Mouse (Mus musculus) stomach, postnatal 0 days (tissue): ENCODE measurements around the gene Opn1sw. TPM values are rescaled to one million over a fixed set of nuclear protein-coding genes. Genes with fewer than 3 reads are reported as not detected.
"Not testable (repeated sequence)": the region's sequence is repeated elsewhere in the genome, so short reads cannot be mapped to it uniquely, and the experiment has no call there.

ENCODE experiments used
- ATAC-seq: fragments of 200-750 bp; cut with Nextera tagmentation; 2 replicates; pipeline ENCODE4 v1.8.0; 2017; ENCODE audit not compliant: low FRiP score, low TSS enrichment
- DNase-seq: peaks from one replicate; pipeline ENCODE4 v3.0.0-alpha.2; 2016; ENCODE audit warnings: low spot score
- H3K27ac ChIP-seq: fragments of 300-500 bp; sonication (generic); replicated peaks from 2 replicates; pipeline ENCODE4 v1.5.1; 2014; ENCODE audit warnings: mild to moderate bottlenecking, control low read depth
- H3K27me3 ChIP-seq: fragments of 300-500 bp; sonication (generic); 2 replicates; pipeline ENCODE4 v1.6.1; 2014; ENCODE audit warnings: low read length; ENCODE audit not compliant: control insufficient read depth, insufficient read depth
- H3K36me3 ChIP-seq: fragments of 300-500 bp; sonication (generic); 2 replicates; pipeline ENCODE4 v1.6.1; 2014; ENCODE audit warnings: low read length, mixed read lengths; ENCODE audit not compliant: control insufficient read depth, insufficient read depth
- H3K4me1 ChIP-seq: fragments of 300-500 bp; sonication (generic); replicated peaks from 2 replicates; pipeline ENCODE4 v1.6.1; 2014; ENCODE audit warnings: antibody characterized with exemption; ENCODE audit not compliant: control insufficient read depth, insufficient read depth
- H3K4me2 ChIP-seq: fragments of 300-500 bp; sonication (generic); replicated peaks from 2 replicates; pipeline ENCODE4 v1.6.1; 2014; ENCODE audit warnings: low read depth, mild to moderate bottlenecking, control low read depth, moderate library complexity
- H3K4me3 ChIP-seq: fragments of 300-500 bp; sonication (generic); 2 replicates; pipeline ENCODE4 v1.5.1; 2014; ENCODE audit warnings: low read depth, low read length, control low read depth
- H3K9ac ChIP-seq: fragments of 300-500 bp; sonication (generic); 2 replicates; pipeline ENCODE4 v1.6.1; 2014; ENCODE audit warnings: mild to moderate bottlenecking, low read length, control low read depth, mixed read lengths
- H3K9me3 ChIP-seq: fragments of 300-500 bp; sonication (generic); 2 replicates; pipeline ENCODE4 v1.6.1; 2016; ENCODE audit warnings: low read length; ENCODE audit not compliant: control insufficient read depth
- CTCF ChIP-seq: IDR thresholded peaks from 2 replicates; pipeline ENCODE4 v1.5.1; 2016; ENCODE audit warnings: antibody characterized with exemption, low read depth, mild to moderate bottlenecking, moderate library complexity
- EP300 ChIP-seq: optimal IDR thresholded peaks from 2 replicates; pipeline ENCODE3; 2016; ENCODE audit warnings: antibody characterized with exemption
- WGBS: fragments of 180-500 bp; shearing (Covaris S2); extraction: QIAGEN DNeasy Blood & Tissue Kit; methylation state at CpG from one replicate; pipeline ENCODE4 v1.1.7; 2014; 5-methylcytosine and 5-hydroxymethylcytosine counted together
- polyA plus RNA-seq: library from polyadenylated mRNA; unstranded; fragments of >200 nt; fragmentation: Nextera tagmentation; extraction: Ambion mirVana; gene quantifications from 2 replicates; pipeline ENCODE4 v1.2.1, GENCODE M21; 2015

The Opn1sw gene
- polyA plus RNA-seq, 1 experiment from 2014 or later: 1.9 TPM

DNA sequence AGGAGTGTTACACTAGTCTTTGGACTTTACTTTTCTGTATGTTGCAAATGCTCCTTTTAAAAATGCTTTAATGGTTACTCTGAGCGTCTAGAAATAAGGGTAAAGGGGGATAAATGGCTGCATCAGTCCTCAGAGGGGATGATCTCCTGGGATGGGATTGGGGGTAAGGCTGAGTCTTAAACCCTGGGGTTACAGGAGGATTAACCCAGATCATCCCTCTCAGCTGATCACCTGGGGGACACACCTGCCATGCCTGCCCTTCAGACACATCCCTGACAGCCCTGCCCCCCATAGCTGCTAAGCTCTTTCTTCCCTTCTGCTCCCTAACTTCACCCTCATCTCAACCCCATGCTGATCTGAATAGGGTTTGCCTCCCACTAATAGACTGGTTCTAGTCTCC, 6.0 kb upstream of the Opn1sw start:
- Histone ChIP-seq H3K4me1 (0 out of 2 replicates have a peak, but pooled peaks cover 2% of the 10 kb centered on the region), H3K4me2 (no peak overlapping the region), H3K27me3 (no peaks in the 10 kb centered on the region), H3K9me3 (no peaks in the 10 kb centered on the region), H3K36me3 (no peaks in the 10 kb centered on the region), H3K9ac (no peak overlapping the region), H3K4me3 (no peak overlapping the region), H3K27ac (no peak overlapping the region)
- WGBS: 84% methylated on average over 1 of the region's 1 CpGs
- DNase-seq: no peak
- no peak for ATAC-seq
- TF ChIP-seq EP300: no peak
- no peak for TF ChIP-seq CTCF

DNA sequence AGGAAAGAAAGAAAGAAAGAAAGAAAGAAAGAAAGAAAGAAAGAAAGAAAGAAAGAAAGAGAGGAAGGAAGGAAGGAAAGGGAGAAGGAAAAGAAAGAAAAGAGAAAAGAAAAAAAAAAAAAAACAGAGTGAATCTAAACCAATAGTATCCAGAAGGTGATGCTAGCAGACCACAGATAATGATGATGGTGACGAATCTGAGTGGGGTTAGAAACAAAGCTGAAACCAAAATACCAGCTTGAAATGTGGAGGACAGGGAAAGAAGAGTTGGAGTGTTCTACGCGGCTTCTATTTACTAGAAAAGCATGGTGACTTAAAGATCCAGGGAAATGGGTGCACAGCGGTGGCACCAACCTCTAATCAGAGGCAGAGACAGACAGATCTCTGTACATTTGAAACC, 3.5 kb upstream of the Opn1sw start:
- no peak for ATAC-seq
- peaks cover 6% of the 10 kb centered on the region; the same call in 1 of the 2 replicates for H3K4me1 ChIP-seq
- no peaks in the 10 kb centered on the region for H3K9me3 ChIP-seq
- no peak overlapping the region for H3K9ac ChIP-seq
- H3K4me2 ChIP-seq: no peak overlapping the region
- 66% methylated on average over 4 of the region's 4 CpGs for WGBS
- TF ChIP-seq EP300 (no peak), CTCF (peak; percentile 56)
- no peaks in the 10 kb centered on the region for H3K36me3 ChIP-seq
- H3K27ac ChIP-seq: no peak overlapping the region
- no peaks in the 10 kb centered on the region for H3K27me3 ChIP-seq
- no peak overlapping the region for H3K4me3 ChIP-seq
- DNase-seq: no peak

DNA sequence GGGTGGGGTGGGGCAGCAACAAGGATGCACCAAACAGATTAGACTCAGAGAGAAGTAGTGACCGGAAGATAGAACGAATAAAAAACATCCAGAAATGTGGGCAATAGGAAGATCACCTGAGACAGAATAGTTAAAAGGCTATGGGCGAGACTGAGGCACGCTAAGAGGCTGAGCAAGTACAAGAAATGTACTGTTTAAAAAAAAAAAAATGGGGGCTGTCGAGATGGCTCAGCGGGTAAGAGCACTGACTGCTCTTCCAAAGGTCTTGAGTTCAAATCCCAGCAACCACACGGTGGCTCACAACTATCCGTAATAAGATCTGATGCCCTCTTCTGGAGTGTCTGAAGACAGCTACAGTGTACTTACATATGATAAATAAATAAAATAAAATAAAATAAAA, 3.0 kb upstream of the Opn1sw start:
- not testable (repeated sequence) for H3K9ac ChIP-seq, H3K4me3 ChIP-seq, H3K27ac ChIP-seq, H3K27me3 ChIP-seq, DNase-seq, H3K4me2 ChIP-seq, ATAC-seq, H3K4me1 ChIP-seq, H3K9me3 ChIP-seq, H3K36me3 ChIP-seq
- WGBS: 65% methylated on average over 8 of the region's 8 CpGs

DNA sequence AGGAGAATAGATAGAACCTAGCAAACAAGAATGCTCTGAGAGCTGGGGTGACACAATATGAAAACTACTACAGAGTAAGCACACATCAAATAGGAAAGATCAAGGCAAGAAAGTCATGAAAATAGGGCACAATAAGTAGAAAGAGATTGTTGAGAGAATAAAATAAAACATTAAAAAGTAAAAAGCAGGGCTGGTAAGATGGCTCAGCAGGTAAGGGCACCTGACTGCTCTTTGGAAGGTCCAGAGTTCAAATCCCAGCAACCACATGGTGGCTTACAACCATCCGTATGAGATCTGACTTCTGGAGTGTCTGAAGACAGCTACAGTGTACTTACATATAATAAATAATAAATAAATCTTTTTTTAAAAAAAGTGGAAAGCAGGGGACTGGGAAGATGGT, 2.2 kb upstream of the Opn1sw start:
- not testable (repeated sequence) for H3K27ac ChIP-seq, H3K9me3 ChIP-seq, H3K36me3 ChIP-seq, ATAC-seq, H3K4me2 ChIP-seq, H3K9ac ChIP-seq, H3K27me3 ChIP-seq, H3K4me3 ChIP-seq, DNase-seq, H3K4me1 ChIP-seq
- 77% methylated on average over 1 of the region's 1 CpGs for WGBS

DNA sequence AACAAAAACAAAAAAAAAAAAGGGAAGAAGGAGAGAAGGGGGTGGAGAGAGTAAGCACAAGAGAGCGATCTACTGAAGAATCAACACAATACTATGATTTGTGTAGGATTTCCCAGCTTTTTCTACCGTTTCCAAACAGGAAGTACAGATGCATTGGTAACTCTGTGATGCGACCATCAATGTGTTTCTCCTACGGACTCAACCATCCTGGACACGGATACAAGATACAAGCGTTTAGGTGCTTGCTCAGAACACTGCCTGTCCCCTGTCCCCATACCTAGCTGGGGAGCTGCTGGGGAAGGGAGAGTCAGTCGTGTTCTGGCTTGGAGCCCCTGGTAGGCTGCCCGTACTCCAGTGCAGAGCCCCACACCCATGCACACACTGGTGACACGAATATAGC, 1.2 kb upstream of the Opn1sw start:
- no peak for DNase-seq
- no peaks in the 10 kb centered on the region for H3K36me3 ChIP-seq
- WGBS: 44% methylated on average over 9 of the region's 9 CpGs
- no peaks in the 10 kb centered on the region for H3K9me3 ChIP-seq
- H3K9ac ChIP-seq: no peak overlapping the region
- H3K4me2 ChIP-seq: no peak overlapping the region
- H3K4me3 ChIP-seq: no peak overlapping the region
- H3K4me1 ChIP-seq: peaks cover 4% of the 10 kb centered on the region; the same call in 1 of the 2 replicates
- no peak for ATAC-seq
- no peak overlapping the region for H3K27ac ChIP-seq
- TF ChIP-seq EP300 (no peak), CTCF (no peak)
- H3K27me3 ChIP-seq: no peaks in the 10 kb centered on the region

DNA sequence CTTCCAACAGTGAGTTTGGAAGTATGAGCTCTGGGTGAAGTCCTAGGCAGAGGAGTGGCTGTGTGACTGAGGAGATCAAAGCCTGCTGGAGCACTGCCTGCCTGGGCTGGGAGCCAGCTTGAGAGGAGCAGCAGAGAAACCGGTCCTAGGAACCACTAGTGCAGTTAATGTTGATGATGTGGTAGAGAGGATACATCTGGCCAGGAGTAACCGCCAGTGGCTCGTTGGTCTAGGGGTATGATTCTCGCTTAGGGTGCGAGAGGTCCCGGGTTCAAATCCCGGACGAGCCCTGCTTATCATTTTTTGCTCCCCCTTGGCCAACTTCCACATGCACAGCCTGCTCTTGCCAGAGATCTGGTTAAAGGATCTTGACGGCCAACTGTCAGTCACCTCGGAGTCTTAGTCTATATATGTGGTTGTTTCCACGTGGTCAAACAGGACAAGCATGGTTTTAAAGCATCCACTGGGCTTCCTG, 375 bp upstream of the Opn1sw start:
- Histone ChIP-seq H3K9ac (no peak overlapping the region; the same call in 1 of the 2 replicates), H3K4me3 (peak overlapping the region; percentile 27), H3K4me2 (peak overlapping the region; percentile 42), H3K27ac (peak overlapping the region; percentile 87), H3K36me3 (no peaks in the 10 kb centered on the region), H3K9me3 (no peaks in the 10 kb centered on the region), H3K27me3 (no peaks in the 10 kb centered on the region), H3K4me1 (peaks cover 4% of the 10 kb centered on the region; the same call in 1 of the 2 replicates)
- peak; percentile 92 for ATAC-seq
- no peak for TF ChIP-seq EP300
- no peak for TF ChIP-seq CTCF
- WGBS: 3% methylated on average over 11 of the region's 11 CpGs
- DNase-seq: peak; percentile 83
